Mouse (Mus musculus) gastrocnemius, adult 8-10 months (tissue): Measurements from ENCODE around the gene Tchp. TPM values are rescaled to one million over a fixed set of nuclear protein-coding genes. Genes with fewer than 3 reads are reported as not detected.

Source experiments
- microRNA-seq: library from miRNA; unstranded; fragments of <30 nt; microRNA quantifications from one replicate; pipeline ENCODE4 v1.2.0, GENCODE M21; 2022
- total RNA-seq, 4 experiments: library from RNA; stranded (reverse); gene quantifications; 2 replicates each; pipeline ENCODE4 v1.2.4; 2022

The Tchp gene
- total RNA-seq, 4 experiments from 2014 or later = 3.1 to 3.9 (median 3.4) TPM

Small RNA genes lying within 50 kb of the gene (microRNA-seq; reads per million reads assigned to microRNA genes)
- gene Mir7028 = not detected

Other genes starting within 250 kb of the Tchp start
- gene Fam222a, start 139.7 kb upstream of the Tchp start, total RNA-seq = under 1 TPM; 0.07 to 0.34 (median 0.30) TPM
- 1 to 10 TPM; 1.3 to 1.7 (median 1.3) TPM for gene Trpv4, start 49.3 kb upstream of the Tchp start, total RNA-seq
- 1 to 10 TPM; 4.9 to 8.5 (median 6.7) TPM for gene Gltp, start 16.8 kb upstream of the Tchp start, total RNA-seq
- gene Ankrd13a, start 66.9 kb downstream of the Tchp start, total RNA-seq = 10 to 100 TPM; 12.8 to 15.7 (median 14.4) TPM
- 10 to 100 TPM; 12.7 to 19.4 (median 16.6) TPM for gene Git2, start 67.8 kb downstream of the Tchp start, total RNA-seq
- gene 1500011B03Rik, start 115.7 kb downstream of the Tchp start, total RNA-seq = 1 to 10 TPM; 2.1 to 6.2 (median 3.1) TPM
- not detected for gene 4930519G04Rik, start 145.9 kb downstream of the Tchp start, total RNA-seq
- gene Gm9936, start 150.9 kb downstream of the Tchp start, total RNA-seq = not detected
- 1 to 10 TPM in 2 of 4 experiments, under 1 TPM in 2; 0.19 to 1.6 (median 0.86) TPM for gene Oasl2, start 189.2 kb downstream of the Tchp start, total RNA-seq
- gene Oasl1, start 215.5 kb downstream of the Tchp start, total RNA-seq = not detected
- gene 2210016L21Rik, start 234.4 kb downstream of the Tchp start, total RNA-seq = 10 to 100 TPM; 16.9 to 29.0 (median 26.0) TPM